Mouse (Mus musculus): ENCODE measurements around the gene Adam10. TPM values are rescaled to one million over a fixed set of nuclear protein-coding genes. Genes with fewer than 3 reads are reported as not detected.

The Adam10 gene
- polyA plus RNA-seq, 2 experiments, result 37.2 to 55.2 TPM

- no peak for TF ChIP-seq CTCF (IDR thresholded peaks at IDR 0.05; ENCODE audit: low read depth)
- TF ChIP-seq EP300 (IDR thresholded peaks at IDR 0.05; ENCODE audit: low read depth), result no peak
- Histone ChIP-seq H3K27me3 (ENCODE audit: control insufficient read depth, insufficient read depth, low read length) (no peaks in the 10 kb centered on the region), H3K9ac (replicated peaks) (no peak overlapping the region), H3K4me3 (ENCODE audit: insufficient read depth in 1 of 2, low read depth in 2 of 2, low read length in 2 of 2) (no peak overlapping the region), H3K9me3 (ENCODE audit: control insufficient read depth, low read length) (no peaks in the 10 kb centered on the region), H3K27ac (no peak overlapping the region), H3K4me1 (replicated peaks; ENCODE audit: control insufficient read depth in 2 of 2, insufficient read depth in 2 of 2, low read length in 1 of 2) (peaks cover 17 to 20% of the 10 kb centered on the region in 2 experiments), H3K36me3 (replicated peaks; ENCODE audit: control insufficient read depth, insufficient read depth, low read depth) (peaks cover 16% of the 10 kb centered on the region), H3K4me2 (ENCODE audit: low read depth) (no peak overlapping the region)
- ATAC-seq (ENCODE audit: insufficient read depth), result no peak
- WGBS (ENCODE audit: insufficient replicate concordance), result 84% methylated on average over 2 of the region's 2 CpGs
- DNase-seq (ENCODE audit: low read depth in 3 of 3, low spot score in 3 of 3), result no peak
Measured at GRCm38 (mm10) chr9:70729544-70729943, 50.7 kb downstream of the Adam10 start.

DNA sequence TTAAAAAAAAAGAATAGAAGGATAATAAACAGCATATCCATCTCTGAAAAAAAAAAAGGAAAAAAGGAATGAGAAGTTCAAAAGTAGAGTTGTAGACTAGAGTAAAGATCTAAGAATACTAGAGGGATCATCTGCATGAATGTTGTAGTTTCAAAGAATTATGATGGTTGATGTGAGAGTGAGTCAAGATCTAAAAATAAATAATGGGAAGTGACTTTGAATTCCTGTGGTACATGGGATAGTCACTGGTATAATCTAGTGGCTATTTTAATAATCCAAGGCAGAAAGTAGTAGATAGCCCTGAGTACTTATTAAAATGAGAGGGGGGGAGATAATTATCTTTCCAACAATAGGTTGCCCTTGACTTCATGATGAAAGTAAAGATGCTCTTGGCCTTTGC is 52.3 kb downstream of the Adam10 start:
- H3K9me3 ChIP-seq (ENCODE audit: control insufficient read depth, low read length), result no peaks in the 10 kb centered on the region
- H3K9ac ChIP-seq (replicated peaks), result no peak overlapping the region
- H3K4me1 ChIP-seq (replicated peaks; ENCODE audit: control insufficient read depth in 2 of 2, insufficient read depth in 2 of 2, low read length in 1 of 2), result peaks cover 17 to 20% of the 10 kb centered on the region in 2 experiments
- peaks cover 11% of the 10 kb centered on the region for H3K36me3 ChIP-seq (replicated peaks; ENCODE audit: control insufficient read depth, insufficient read depth, low read depth)
- TF ChIP-seq CTCF (IDR thresholded peaks at IDR 0.05; ENCODE audit: low read depth) (no peak), EP300 (IDR thresholded peaks at IDR 0.05; ENCODE audit: low read depth) (no peak)
- H3K4me2 ChIP-seq (ENCODE audit: low read depth), result no peak overlapping the region
- H3K27me3 ChIP-seq (ENCODE audit: control insufficient read depth, insufficient read depth, low read length), result no peaks in the 10 kb centered on the region
- no peak overlapping the region for H3K27ac ChIP-seq
- ATAC-seq (ENCODE audit: insufficient read depth) (no peak), DNase-seq (ENCODE audit: low read depth in 3 of 3, low spot score in 3 of 3) (no peak)
- H3K4me3 ChIP-seq (ENCODE audit: insufficient read depth in 1 of 2, low read depth in 2 of 2, low read length in 2 of 2), result no peak overlapping the region

- Histone ChIP-seq H3K4me3 (ENCODE audit: insufficient read depth in 1 of 2, low read depth in 2 of 2, low read length in 2 of 2) (peak overlapping the region in 1 of 2 experiments; percentile 0; a peak in 1 of 4 replicates), H3K4me2 (ENCODE audit: low read depth) (peak overlapping the region; percentile 52), H3K36me3 (replicated peaks; ENCODE audit: control insufficient read depth, insufficient read depth, low read depth) (peaks cover 12% of the 10 kb centered on the region), H3K4me1 (replicated peaks; ENCODE audit: control insufficient read depth in 2 of 2, insufficient read depth in 2 of 2, low read length in 1 of 2) (peaks cover 17 to 20% of the 10 kb centered on the region in 2 experiments), H3K9me3 (ENCODE audit: control insufficient read depth, low read length) (no peaks in the 10 kb centered on the region), H3K9ac (replicated peaks) (peak overlapping the region; percentile 33), H3K27ac (peak overlapping the region; percentile 85), H3K27me3 (ENCODE audit: control insufficient read depth, insufficient read depth, low read length) (no peaks in the 10 kb centered on the region)
- TF ChIP-seq CTCF (IDR thresholded peaks at IDR 0.05; ENCODE audit: low read depth) (no peak), EP300 (IDR thresholded peaks at IDR 0.05; ENCODE audit: low read depth) (no peak)
- peak; percentile 68 to 74 (median 70) for DNase-seq (ENCODE audit: low read depth in 3 of 3, low spot score in 3 of 3)
- 33% methylated on average over 2 of the region's 2 CpGs for WGBS (ENCODE audit: insufficient replicate concordance)
- peak; percentile 99 for ATAC-seq (ENCODE audit: insufficient read depth)
Measured at GRCm38 (mm10) chr9:70733208-70733607, 54.4 kb downstream of the Adam10 start.

- ATAC-seq (ENCODE audit: insufficient read depth) (no peak), DNase-seq (ENCODE audit: low read depth in 3 of 3, low spot score in 3 of 3) (no peak)
- no peaks in the 10 kb centered on the region for H3K9me3 ChIP-seq (ENCODE audit: control insufficient read depth, low read length)
- no peaks in the 10 kb centered on the region for H3K4me1 ChIP-seq (replicated peaks; ENCODE audit: control insufficient read depth in 2 of 2, insufficient read depth in 2 of 2, low read length in 1 of 2)
- TF ChIP-seq CTCF (IDR thresholded peaks at IDR 0.05; ENCODE audit: low read depth), result no peak
- TF ChIP-seq EP300 (IDR thresholded peaks at IDR 0.05; ENCODE audit: low read depth), result no peak
- WGBS (ENCODE audit: insufficient replicate concordance), result 76% methylated on average over 5 of the region's 5 CpGs
- H3K27me3 ChIP-seq (ENCODE audit: control insufficient read depth, insufficient read depth, low read length), result no peaks in the 10 kb centered on the region
- no peak overlapping the region for H3K9ac ChIP-seq (replicated peaks)
- no peak overlapping the region for H3K27ac ChIP-seq
- no peak overlapping the region for H3K4me3 ChIP-seq (ENCODE audit: insufficient read depth in 1 of 2, low read depth in 2 of 2, low read length in 2 of 2)
- peaks cover 32% of the 10 kb centered on the region for H3K36me3 ChIP-seq (replicated peaks; ENCODE audit: control insufficient read depth, insufficient read depth, low read depth)
- no peak overlapping the region for H3K4me2 ChIP-seq (ENCODE audit: low read depth)
Measured at GRCm38 (mm10) chr9:70739998-70740397, 61.2 kb downstream of the Adam10 start.

DNA sequence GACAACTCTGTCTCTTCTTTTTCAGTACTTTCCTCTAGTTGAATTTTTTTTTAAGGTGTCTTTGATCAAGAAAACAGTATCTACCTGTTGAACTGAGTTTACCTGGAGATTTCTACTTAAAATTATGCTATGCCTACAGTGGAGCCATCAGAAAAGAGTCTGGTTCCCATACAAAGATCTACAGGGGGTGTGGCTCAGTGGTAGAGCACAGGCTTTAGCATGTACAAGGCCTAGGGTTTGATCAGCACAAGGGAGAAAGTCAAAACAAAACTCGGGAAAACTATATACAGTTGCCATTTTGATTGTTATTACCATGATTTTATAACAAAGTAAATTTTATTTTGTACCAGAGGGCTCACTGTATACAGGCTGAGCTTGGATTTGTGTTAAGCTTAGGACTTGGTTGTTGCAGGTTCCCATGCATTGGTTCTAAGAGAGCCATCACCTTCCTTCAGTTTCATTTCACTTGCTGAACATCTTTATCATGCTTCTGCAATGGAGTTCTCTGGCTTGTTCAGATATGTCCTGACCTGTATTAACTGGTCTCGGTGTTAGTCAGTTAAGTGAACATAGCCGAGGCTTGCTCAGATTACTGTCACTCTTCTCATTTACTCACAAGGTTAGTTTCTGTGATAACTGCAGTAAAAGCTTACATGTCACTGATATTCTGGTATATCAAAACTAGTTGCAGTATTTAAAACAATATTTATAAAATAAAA is 72.9 kb downstream of the Adam10 start:
- TF ChIP-seq CTCF (IDR thresholded peaks at IDR 0.05; ENCODE audit: low read depth) (no peak), EP300 (IDR thresholded peaks at IDR 0.05; ENCODE audit: low read depth) (peak; percentile 43; the same call in 1 of the 2 replicates)
- no peaks in the 10 kb centered on the region for H3K27me3 ChIP-seq (ENCODE audit: control insufficient read depth, insufficient read depth, low read length)
- H3K27ac ChIP-seq, result no peak overlapping the region
- H3K9me3 ChIP-seq (ENCODE audit: control insufficient read depth, low read length), result no peaks in the 10 kb centered on the region
- DNase-seq (ENCODE audit: low read depth in 3 of 3, low spot score in 3 of 3), result no peak
- peaks cover 60% of the 10 kb centered on the region for H3K36me3 ChIP-seq (replicated peaks; ENCODE audit: control insufficient read depth, insufficient read depth, low read depth)
- H3K9ac ChIP-seq (replicated peaks), result no peak overlapping the region
- H3K4me2 ChIP-seq (ENCODE audit: low read depth), result no peak overlapping the region
- WGBS (ENCODE audit: insufficient replicate concordance), result 51% methylated on average over 3 of the region's 3 CpGs
- no peak overlapping the region for H3K4me3 ChIP-seq (ENCODE audit: insufficient read depth in 1 of 2, low read depth in 2 of 2, low read length in 2 of 2)
- ATAC-seq (ENCODE audit: insufficient read depth), result peak; percentile 58; the same call in 1 of the 2 replicates
- H3K4me1 ChIP-seq (replicated peaks; ENCODE audit: control insufficient read depth in 2 of 2, insufficient read depth in 2 of 2, low read length in 1 of 2), result no peaks in the 10 kb centered on the region

Data from liver, embryonic 14.5 days (tissue).